Mouse (Mus musculus): Measurements from ENCODE around the gene A730061H03Rik. TPM values are rescaled to one million over a fixed set of nuclear protein-coding genes. Genes with fewer than 3 reads are reported as not detected.

The A730061H03Rik gene
- polyA plus RNA-seq, 1 experiment from 2014 or later, result 3.3 TPM

GRCm38 (mm10) chr14:55584702-55585565, 24.7 kb upstream of the A730061H03Rik start, which contains the start of gene Emc9:
Emc9 (minus strand) TSS chr14:55585302.
- H3K4me1 ChIP-seq (replicated peaks; ENCODE audit: control insufficient read depth, insufficient read depth, low read length), result peaks cover 36% of the 10 kb centered on the region
- H3K27me3 ChIP-seq (replicated peaks; ENCODE audit: control insufficient read depth, insufficient read depth, low read length), result no peaks in the 10 kb centered on the region
- peaks cover 15% of the 10 kb centered on the region; the same call in 1 of the 2 replicates for H3K36me3 ChIP-seq (ENCODE audit: control insufficient read depth, insufficient read depth, low read length)
- DNase-seq (ENCODE audit: low spot score) (peak; percentile 83), ATAC-seq (replicated peaks; ENCODE audit: low FRiP score) (peak; percentile 94)
- H3K9ac ChIP-seq (ENCODE audit: low read depth, low read length), result peak within 1 kb of the TSS; percentile 71
- peak within 1 kb of the TSS; percentile 98 for H3K27ac ChIP-seq (ENCODE audit: low read depth, low read length)
- peak within 1 kb of the TSS; percentile 94 for H3K4me2 ChIP-seq
- no peaks in the 10 kb centered on the region for H3K9me3 ChIP-seq (ENCODE audit: control insufficient read depth, low read length)
- H3K4me3 ChIP-seq (ENCODE audit: low read depth, low read length), result peak within 1 kb of the TSS; percentile 68
- whole genome bisulfite sequencing, result 2% methylated on average over 43 of the region's 43 CpGs

GRCm38 (mm10) chr14:55584303-55584701, 24.1 kb upstream of the A730061H03Rik start:
- peak overlapping the region; percentile 94 for H3K4me2 ChIP-seq
- peak overlapping the region; percentile 71 for H3K9ac ChIP-seq (ENCODE audit: low read depth, low read length)
- H3K4me3 ChIP-seq (ENCODE audit: low read depth, low read length), result peak overlapping the region; percentile 68
- no peak for DNase-seq (ENCODE audit: low spot score)
- no peak for ATAC-seq (replicated peaks; ENCODE audit: low FRiP score)
- no peaks in the 10 kb centered on the region for H3K27me3 ChIP-seq (replicated peaks; ENCODE audit: control insufficient read depth, insufficient read depth, low read length)
- peaks cover 37% of the 10 kb centered on the region for H3K4me1 ChIP-seq (replicated peaks; ENCODE audit: control insufficient read depth, insufficient read depth, low read length)
- WGBS, result 30% methylated on average over 5 of the region's 5 CpGs
- H3K9me3 ChIP-seq (ENCODE audit: control insufficient read depth, low read length), result no peaks in the 10 kb centered on the region
- H3K36me3 ChIP-seq (ENCODE audit: control insufficient read depth, insufficient read depth, low read length), result peaks cover 15% of the 10 kb centered on the region; the same call in 1 of the 2 replicates
- H3K27ac ChIP-seq (ENCODE audit: low read depth, low read length), result peak overlapping the region; percentile 98

DNA sequence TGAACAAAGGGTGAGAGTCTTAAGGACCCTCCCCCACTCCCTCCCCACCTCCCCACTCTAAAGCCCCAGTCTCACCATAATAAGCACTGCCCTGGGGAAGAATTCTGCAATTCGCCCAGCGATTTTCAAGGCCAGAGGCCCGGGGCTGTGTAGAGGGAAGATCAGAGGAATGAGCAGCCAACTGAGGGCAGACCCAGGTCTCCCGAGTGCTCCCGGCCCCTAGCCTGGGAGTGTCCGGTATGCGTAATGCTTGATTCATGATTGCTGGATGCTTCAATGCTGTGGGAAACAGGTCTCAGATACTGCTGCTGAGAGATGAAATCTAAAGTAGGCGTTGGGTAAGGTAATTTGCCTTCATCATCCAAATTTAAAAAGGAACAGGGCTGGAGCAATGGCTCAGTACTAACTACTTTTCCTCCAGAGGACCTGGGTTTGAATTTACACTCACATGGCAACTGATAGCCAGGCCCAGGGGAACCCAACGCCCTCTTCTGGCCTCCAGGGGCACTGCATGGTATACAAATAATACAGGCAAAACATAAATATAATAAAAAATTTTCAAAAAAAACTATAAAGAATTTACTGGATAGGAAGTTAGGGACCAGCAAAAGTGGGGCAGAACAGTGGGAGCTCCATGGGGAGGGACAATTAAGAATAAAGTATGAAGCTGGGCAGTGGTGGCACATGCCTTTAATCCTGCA, 21.9 kb upstream of the A730061H03Rik start:
- no peaks in the 10 kb centered on the region for H3K27me3 ChIP-seq (replicated peaks; ENCODE audit: control insufficient read depth, insufficient read depth, low read length)
- H3K9ac ChIP-seq (ENCODE audit: low read depth, low read length), result no peak overlapping the region
- peaks cover 13% of the 10 kb centered on the region; the same call in 1 of the 2 replicates for H3K36me3 ChIP-seq (ENCODE audit: control insufficient read depth, insufficient read depth, low read length)
- H3K4me2 ChIP-seq, result no peak overlapping the region
- no peak overlapping the region for H3K4me3 ChIP-seq (ENCODE audit: low read depth, low read length)
- H3K27ac ChIP-seq (ENCODE audit: low read depth, low read length), result no peak overlapping the region; the same call in 1 of the 2 replicates
- DNase-seq (ENCODE audit: low spot score) (no peak), ATAC-seq (replicated peaks; ENCODE audit: low FRiP score) (no peak)
- H3K4me1 ChIP-seq (replicated peaks; ENCODE audit: control insufficient read depth, insufficient read depth, low read length), result peaks cover 40% of the 10 kb centered on the region
- no peaks in the 10 kb centered on the region for H3K9me3 ChIP-seq (ENCODE audit: control insufficient read depth, low read length)
- 80% methylated on average over 9 of the region's 9 CpGs for WGBS

- H3K9me3 ChIP-seq (ENCODE audit: control insufficient read depth, low read length), result no peaks in the 10 kb centered on the region
- DNase-seq (ENCODE audit: low spot score) (no peak), ATAC-seq (replicated peaks; ENCODE audit: low FRiP score) (no peak)
- no peak overlapping the region for H3K9ac ChIP-seq (ENCODE audit: low read depth, low read length)
- peaks cover 13% of the 10 kb centered on the region; the same call in 1 of the 2 replicates for H3K36me3 ChIP-seq (ENCODE audit: control insufficient read depth, insufficient read depth, low read length)
- H3K4me3 ChIP-seq (ENCODE audit: low read depth, low read length), result no peak overlapping the region
- no peaks in the 10 kb centered on the region for H3K27me3 ChIP-seq (replicated peaks; ENCODE audit: control insufficient read depth, insufficient read depth, low read length)
- no peak overlapping the region for H3K27ac ChIP-seq (ENCODE audit: low read depth, low read length)
- WGBS, result 86% methylated on average over 16 of the region's 16 CpGs
- H3K4me2 ChIP-seq, result no peak overlapping the region
- peaks cover 29% of the 10 kb centered on the region for H3K4me1 ChIP-seq (replicated peaks; ENCODE audit: control insufficient read depth, insufficient read depth, low read length)
These were observed 20.5 kb upstream of the A730061H03Rik start for GRCm38 (mm10) chr14:55580731-55581130.

DNA sequence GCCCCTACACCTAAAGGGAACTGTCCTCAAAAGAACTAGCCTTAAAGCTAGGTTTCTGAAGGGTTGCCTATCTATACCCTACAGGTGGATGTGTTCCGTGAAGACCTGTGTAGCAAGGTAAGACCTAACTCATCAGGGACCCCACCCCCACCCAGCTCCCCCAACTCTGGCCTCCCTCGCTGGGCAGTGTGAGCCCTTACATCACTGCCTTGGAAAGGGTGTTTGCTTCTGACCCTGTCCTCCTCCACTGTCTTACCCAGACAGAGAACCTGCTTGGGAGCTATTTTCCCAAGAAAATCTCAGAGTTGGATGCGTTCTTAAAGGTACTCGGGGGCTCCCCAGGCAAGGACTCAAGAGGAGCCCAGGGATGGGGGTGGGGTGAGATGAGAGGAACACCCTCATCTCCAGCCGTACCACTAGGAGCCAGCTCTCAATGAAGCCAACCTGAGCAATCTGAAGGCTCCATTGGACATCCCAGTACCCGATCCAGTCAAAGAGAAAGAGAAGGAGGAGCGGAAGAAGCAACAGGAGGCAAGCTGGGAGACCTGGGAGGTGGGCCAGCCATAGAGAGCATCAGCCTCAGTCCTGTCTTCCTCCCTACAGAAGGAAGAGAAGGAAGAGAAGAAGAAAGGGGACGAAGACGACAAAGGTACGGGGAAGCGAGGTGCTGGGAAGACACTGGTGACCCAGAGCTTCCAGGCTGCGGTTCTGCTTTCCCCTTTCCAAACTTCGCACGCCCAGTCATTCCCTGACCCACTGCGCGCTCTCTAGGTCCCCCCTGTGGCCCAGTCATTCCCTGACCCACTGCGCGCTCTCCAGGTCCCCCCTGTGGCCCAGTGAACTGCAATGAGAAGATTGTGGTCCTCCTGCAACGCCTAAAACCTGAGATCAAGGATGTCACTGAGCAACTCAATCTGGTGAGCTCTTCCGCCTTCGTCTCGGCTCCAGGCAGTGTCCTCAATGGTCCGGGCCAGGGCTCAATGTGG, 19.6 kb upstream of the A730061H03Rik start:
- H3K4me2 ChIP-seq, result peak overlapping the region; percentile 77
- no peaks in the 10 kb centered on the region for H3K9me3 ChIP-seq (ENCODE audit: control insufficient read depth, low read length)
- peaks cover 28% of the 10 kb centered on the region for H3K4me1 ChIP-seq (replicated peaks; ENCODE audit: control insufficient read depth, insufficient read depth, low read length)
- H3K4me3 ChIP-seq (ENCODE audit: low read depth, low read length), result no peak overlapping the region
- no peaks in the 10 kb centered on the region for H3K27me3 ChIP-seq (replicated peaks; ENCODE audit: control insufficient read depth, insufficient read depth, low read length)
- 86% methylated on average over 23 of the region's 23 CpGs for WGBS
- ATAC-seq (replicated peaks; ENCODE audit: low FRiP score) (no peak), DNase-seq (ENCODE audit: low spot score) (no peak)
- peaks cover 13% of the 10 kb centered on the region; the same call in 1 of the 2 replicates for H3K36me3 ChIP-seq (ENCODE audit: control insufficient read depth, insufficient read depth, low read length)
- peak overlapping the region; percentile 35 for H3K27ac ChIP-seq (ENCODE audit: low read depth, low read length)
- H3K9ac ChIP-seq (ENCODE audit: low read depth, low read length), result no peak overlapping the region

DNA sequence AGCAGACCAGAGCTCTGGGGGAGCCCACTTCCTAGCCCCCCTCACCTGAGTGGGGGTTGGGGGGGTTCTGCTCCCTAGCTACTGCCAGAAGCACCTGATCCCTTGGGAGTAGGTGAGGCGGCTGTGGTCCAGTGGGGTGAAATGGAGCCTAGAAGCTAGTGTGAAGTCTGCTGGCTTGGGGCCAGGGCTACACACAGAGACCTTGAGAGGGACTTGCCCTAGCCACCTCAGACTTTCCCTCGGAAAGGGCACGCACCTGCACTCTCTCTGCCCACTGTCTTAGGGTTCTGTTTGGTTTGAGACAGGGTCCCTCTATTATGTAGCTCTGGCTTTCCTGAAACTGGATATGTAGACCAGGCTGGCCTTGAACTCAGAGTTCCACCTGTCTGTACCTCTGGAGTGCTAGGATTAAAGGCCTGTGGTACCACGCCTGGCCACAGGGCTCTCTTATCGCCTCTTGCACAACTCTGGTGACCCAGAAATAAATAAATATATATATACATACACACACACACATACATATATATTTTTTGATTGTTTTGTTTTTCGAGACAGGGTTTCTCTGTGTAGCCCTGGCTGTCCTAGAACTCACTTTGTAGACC, 18.6 kb upstream of the A730061H03Rik start:
- ATAC-seq (replicated peaks; ENCODE audit: low FRiP score), result peak; percentile 58
- peak; percentile 56 for DNase-seq (ENCODE audit: low spot score)
- 17% methylated on average over 6 of the region's 6 CpGs for WGBS
- Histone ChIP-seq H3K4me2 (peak overlapping the region; percentile 77), H3K27me3 (replicated peaks; ENCODE audit: control insufficient read depth, insufficient read depth, low read length) (no peaks in the 10 kb centered on the region), H3K27ac (ENCODE audit: low read depth, low read length) (peak overlapping the region; percentile 81), H3K9ac (ENCODE audit: low read depth, low read length) (peak overlapping the region; percentile 88), H3K4me3 (ENCODE audit: low read depth, low read length) (peak overlapping the region; percentile 72), H3K4me1 (replicated peaks; ENCODE audit: control insufficient read depth, insufficient read depth, low read length) (peaks cover 20% of the 10 kb centered on the region), H3K36me3 (ENCODE audit: control insufficient read depth, insufficient read depth, low read length) (peaks cover 13% of the 10 kb centered on the region; the same call in 1 of the 2 replicates), H3K9me3 (ENCODE audit: control insufficient read depth, low read length) (no peaks in the 10 kb centered on the region)

- 2% methylated on average over 32 of the region's 32 CpGs for WGBS
- Histone ChIP-seq H3K4me1 (replicated peaks; ENCODE audit: control insufficient read depth, insufficient read depth, low read length) (peaks cover 16% of the 10 kb centered on the region; the same call in 1 of the 2 replicates), H3K27me3 (replicated peaks; ENCODE audit: control insufficient read depth, insufficient read depth, low read length) (no peaks in the 10 kb centered on the region)
These were observed 17.9 kb upstream of the A730061H03Rik start, which contains the start of gene Psme1 for GRCm38 (mm10) chr14:55577871-55578667. Psme1 (plus strand) TSS chr14:55578123.

More at GRCm38 (mm10) chr14:55577871-55578667, 17.9 kb upstream of the A730061H03Rik start, which contains the start of gene Psme1:
- peak within 1 kb of the TSS; percentile 81 for H3K27ac ChIP-seq (ENCODE audit: low read depth, low read length)
- ATAC-seq (replicated peaks; ENCODE audit: low FRiP score), result peak; percentile 83
- peak within 1 kb of the TSS; percentile 77 for H3K4me2 ChIP-seq
- peak within 1 kb of the TSS; percentile 72 for H3K4me3 ChIP-seq (ENCODE audit: low read depth, low read length)
- peak within 1 kb of the TSS; percentile 88 for H3K9ac ChIP-seq (ENCODE audit: low read depth, low read length)
- peak; percentile 80 for DNase-seq (ENCODE audit: low spot score)
- H3K36me3 ChIP-seq (ENCODE audit: control insufficient read depth, insufficient read depth, low read length), result peaks cover 13% of the 10 kb centered on the region; the same call in 1 of the 2 replicates
- H3K9me3 ChIP-seq (ENCODE audit: control insufficient read depth, low read length), result no peaks in the 10 kb centered on the region

Measured in liver, embryonic 11.5 days (tissue).